Mouse (Mus musculus) erythroblast, embryonic 14.5 days (primary cell): ENCODE measurements around the gene Alox12e.

Experiments used
- GATA1 ChIP-seq: IDR thresholded peaks from 2 replicates; pipeline ENCODE4 v1.6.1; 2012; ENCODE audit warnings: low read length, inconsistent platforms, mixed read lengths
- TAL1 ChIP-seq: IDR thresholded peaks from 3 replicates; pipeline ENCODE4 v1.6.1; 2012; ENCODE audit warnings: low read length, inconsistent platforms, mixed read lengths

GRCm38 (mm10) chr11:70297405-70297804 is 25.0 kb downstream of the Alox12e start:
- TF ChIP-seq GATA1 (no peak), TAL1 (no peak)
